Mouse (Mus musculus): ENCODE results near the gene Fancc. TPM values are rescaled to one million over a fixed set of nuclear protein-coding genes. Genes with fewer than 3 reads are reported as not detected.
A peak's percentile ranks its signal among the peaks of the same experiment; 100 is the strongest.

The Fancc gene
- polyA plus RNA-seq, 1 experiment from 2014 or later = 21.8 TPM

DNA sequence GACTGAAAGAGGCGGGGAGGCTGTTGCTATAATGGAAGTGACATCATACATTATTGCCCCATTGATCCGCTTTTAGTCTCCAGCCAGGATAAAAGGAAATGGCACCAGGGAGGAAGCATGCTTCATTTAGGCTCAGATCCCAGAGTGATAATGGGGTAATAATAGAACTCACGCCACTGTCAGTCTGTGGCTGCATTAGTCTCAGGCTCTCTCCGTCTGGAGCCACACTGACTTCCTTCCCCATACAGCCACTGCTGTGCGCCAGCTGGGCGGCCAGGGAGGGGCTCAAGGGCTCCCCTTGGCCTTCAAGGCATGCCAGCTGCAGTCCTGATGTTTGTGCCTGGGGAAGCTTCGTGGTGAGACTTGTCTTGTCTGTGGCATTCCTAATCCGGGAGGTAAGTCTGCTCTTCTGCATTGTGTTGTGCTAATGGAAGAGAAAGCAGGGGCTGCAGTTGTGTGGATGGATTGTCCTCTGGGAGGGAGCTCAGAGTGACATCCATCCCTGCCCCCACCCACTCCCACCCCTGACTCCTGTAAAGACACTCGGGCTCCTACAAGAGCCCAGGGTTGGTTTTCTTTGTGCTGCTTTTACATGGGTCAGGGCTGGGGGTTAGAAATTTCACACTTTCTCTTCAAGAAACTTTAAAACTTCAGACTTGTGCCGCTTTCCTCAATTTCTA, 218.1 kb downstream of the Fancc start:
- Histone ChIP-seq H3K4me2 (peak overlapping the region; percentile 49), H3K9me3 (replicated peaks) (no peaks in the 10 kb centered on the region), H3K4me1 (peaks cover 83% of the 10 kb centered on the region), H3K27ac (peak overlapping the region; percentile 84), H3K9ac (0 out of 2 replicates have a peak overlapping the region, but pooled peaks have one; percentile 29), H3K27me3 (no peaks in the 10 kb centered on the region), H3K36me3 (peaks cover 27% of the 10 kb centered on the region), H3K4me3 (replicated peaks) (peak overlapping the region; percentile 32)
- whole genome bisulfite sequencing = 13% methylated on average over 10 of the region's 10 CpGs
- ATAC-seq (replicated peaks; ENCODE audit: low FRiP score) = peak; percentile 70

DNA sequence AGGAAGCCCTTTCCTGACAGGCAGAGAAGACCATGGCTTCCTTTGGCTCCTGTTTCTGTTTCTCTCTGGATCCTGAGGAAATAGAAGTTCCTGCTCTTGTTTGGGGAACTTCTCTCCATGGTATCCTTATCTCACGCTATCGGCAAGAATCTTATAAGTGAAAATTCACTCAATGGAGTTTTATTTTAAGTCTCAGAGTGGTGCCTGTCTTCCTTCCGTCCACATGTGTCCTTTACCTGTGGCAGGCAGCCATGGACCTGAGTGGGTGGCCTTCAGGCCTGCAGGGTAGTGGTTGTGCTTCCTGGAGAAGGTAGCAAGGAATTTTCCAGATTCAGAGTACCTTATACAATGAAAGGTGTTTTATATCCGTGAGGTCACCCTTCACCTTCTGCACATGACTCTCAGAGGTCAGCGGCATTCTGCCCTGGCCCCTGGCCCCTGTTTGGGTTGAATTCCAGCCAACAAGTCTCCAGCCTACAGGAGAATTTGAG, 218.9 kb downstream of the Fancc start:
- 24% methylated on average over 5 of the region's 5 CpGs for WGBS
- peaks cover 81% of the 10 kb centered on the region for H3K4me1 ChIP-seq
- peak overlapping the region; percentile 32 for H3K4me3 ChIP-seq (replicated peaks)
- H3K27ac ChIP-seq = peak overlapping the region; percentile 84
- peak overlapping the region; percentile 49 for H3K4me2 ChIP-seq
- no peak for ATAC-seq (replicated peaks; ENCODE audit: low FRiP score)
- H3K27me3 ChIP-seq = no peaks in the 10 kb centered on the region
- H3K36me3 ChIP-seq = peaks cover 20% of the 10 kb centered on the region
- 0 out of 2 replicates have a peak overlapping the region, but pooled peaks have one; percentile 8 for H3K9ac ChIP-seq
- H3K9me3 ChIP-seq (replicated peaks) = no peaks in the 10 kb centered on the region

DNA sequence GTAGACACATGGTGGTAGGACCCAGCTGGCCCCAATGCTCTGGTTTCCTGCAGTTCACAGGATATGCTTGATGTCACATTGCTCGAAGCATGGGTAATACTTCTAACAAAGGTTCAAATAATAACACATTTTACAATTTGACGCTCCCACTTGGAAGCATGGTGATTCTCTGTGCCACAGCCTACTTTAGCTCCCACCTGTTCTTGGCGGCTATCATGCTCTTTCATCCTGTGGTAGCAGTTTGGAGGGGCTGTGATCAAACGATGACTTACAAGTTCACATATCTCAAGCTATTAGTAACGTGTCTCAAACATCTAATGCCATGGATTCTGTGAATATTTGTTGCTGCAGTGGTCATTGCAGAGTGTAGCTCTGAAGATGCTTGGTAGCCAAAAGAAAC, 219.8 kb downstream of the Fancc start:
- Histone ChIP-seq H3K9ac (no peak overlapping the region), H3K4me3 (replicated peaks) (no peak overlapping the region), H3K27ac (peak overlapping the region; percentile 84), H3K27me3 (no peaks in the 10 kb centered on the region), H3K9me3 (replicated peaks) (no peaks in the 10 kb centered on the region), H3K4me1 (peaks cover 83% of the 10 kb centered on the region), H3K36me3 (peaks cover 13% of the 10 kb centered on the region; the same call in 1 of the 2 replicates), H3K4me2 (peak overlapping the region; percentile 49)
- ATAC-seq (replicated peaks; ENCODE audit: low FRiP score) = no peak
- WGBS = 43% methylated on average over 5 of the region's 5 CpGs

- H3K27ac ChIP-seq = 0 out of 2 replicates have a peak overlapping the region, but pooled peaks have one; percentile 23
- peaks cover 81% of the 10 kb centered on the region for H3K4me1 ChIP-seq
- ATAC-seq (replicated peaks; ENCODE audit: low FRiP score) = no peak
- no peak overlapping the region for H3K9ac ChIP-seq
- H3K27me3 ChIP-seq = no peaks in the 10 kb centered on the region
- H3K4me2 ChIP-seq = peak overlapping the region; percentile 49
- 84% methylated on average over 4 of the region's 4 CpGs for WGBS
- 0 out of 2 replicates have a peak, but pooled peaks cover 6% of the 10 kb centered on the region for H3K36me3 ChIP-seq
- peak overlapping the region; percentile 6 for H3K4me3 ChIP-seq (replicated peaks)
- H3K9me3 ChIP-seq (replicated peaks) = no peaks in the 10 kb centered on the region
Measured at GRCm38 (mm10) chr13:63276389-63276788, 220.7 kb downstream of the Fancc start.

DNA sequence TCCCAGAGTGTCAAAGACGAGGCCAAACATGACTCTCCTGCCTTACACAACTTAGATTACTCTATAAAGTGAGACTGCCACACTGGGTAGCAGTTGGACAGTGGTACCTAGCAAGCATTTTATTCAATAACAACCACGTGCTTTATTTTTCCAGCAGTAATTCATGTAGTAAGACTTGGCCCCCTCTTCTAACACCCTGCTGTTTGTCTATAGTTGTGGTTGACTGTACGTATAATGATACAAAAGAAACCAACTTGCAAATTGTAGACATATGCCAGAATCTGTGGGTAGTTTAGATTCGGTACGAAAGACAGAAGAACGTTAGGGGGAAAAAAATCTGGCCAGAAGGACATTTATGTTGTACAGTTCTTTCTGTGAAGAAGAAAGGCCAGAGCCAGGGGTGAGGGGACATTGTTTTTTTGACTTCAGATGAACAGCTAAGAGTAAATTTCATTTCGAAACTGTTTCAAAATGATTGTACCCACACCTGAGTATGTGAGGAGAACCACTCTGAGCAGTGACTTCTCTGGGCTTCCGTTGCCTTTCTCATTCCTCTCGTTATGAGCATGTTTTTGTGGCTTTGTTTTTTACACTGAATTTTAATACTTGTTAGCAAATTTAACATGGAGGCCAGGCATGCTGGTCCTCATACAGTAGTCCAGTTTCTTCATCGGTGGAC, 222.5 kb downstream of the Fancc start:
- Histone ChIP-seq H3K4me2 (peak overlapping the region; percentile 68), H3K4me1 (peaks cover 77% of the 10 kb centered on the region)
- 60% methylated on average over 10 of the region's 10 CpGs for WGBS

DNA sequence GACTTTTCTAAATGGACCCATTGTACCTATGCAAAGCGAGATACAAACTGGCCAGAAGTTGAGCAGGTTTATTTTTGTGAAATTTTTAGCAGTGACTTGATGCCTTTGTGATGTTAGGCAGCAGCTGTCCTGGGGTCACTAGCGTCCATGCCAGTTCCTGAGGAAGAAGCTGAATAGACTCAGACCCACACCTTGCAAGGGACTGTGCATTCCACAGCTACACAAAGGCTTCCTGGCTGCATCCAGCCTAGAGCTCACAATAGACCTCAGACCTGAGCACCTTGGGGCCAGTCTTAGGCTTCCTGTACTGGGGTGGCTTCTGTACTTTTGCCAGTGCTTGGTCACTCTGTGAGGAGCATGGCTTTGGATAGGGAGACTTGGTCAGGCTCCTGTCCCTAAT, 223.2 kb downstream of the Fancc start:
- H3K27ac ChIP-seq = peak overlapping the region; percentile 54
- 0 out of 2 replicates have a peak, but pooled peaks cover 6% of the 10 kb centered on the region for H3K36me3 ChIP-seq
- peak overlapping the region; percentile 68 for H3K4me2 ChIP-seq
- peak overlapping the region; percentile 41 for H3K9ac ChIP-seq
- H3K9me3 ChIP-seq (replicated peaks) = no peaks in the 10 kb centered on the region
- peak overlapping the region; percentile 52 for H3K4me3 ChIP-seq (replicated peaks)
- ATAC-seq (replicated peaks; ENCODE audit: low FRiP score) = no peak
- no peaks in the 10 kb centered on the region for H3K27me3 ChIP-seq
- peaks cover 75% of the 10 kb centered on the region for H3K4me1 ChIP-seq
- WGBS = 46% methylated on average over 2 of the region's 2 CpGs

More for the DNA sequence above, 222.5 kb downstream of the Fancc start:
- no peaks in the 10 kb centered on the region for H3K9me3 ChIP-seq (replicated peaks)
- no peak for ATAC-seq (replicated peaks; ENCODE audit: low FRiP score)
- peak overlapping the region; percentile 41; the same call in 1 of the 2 replicates for H3K9ac ChIP-seq
- H3K27ac ChIP-seq = no peak overlapping the region
- peak overlapping the region; percentile 52 for H3K4me3 ChIP-seq (replicated peaks)
- H3K36me3 ChIP-seq = 0 out of 2 replicates have a peak, but pooled peaks cover 6% of the 10 kb centered on the region
- no peaks in the 10 kb centered on the region for H3K27me3 ChIP-seq

- Histone ChIP-seq H3K9ac (peak overlapping the region; percentile 47), H3K27ac (peak overlapping the region; percentile 91), H3K4me1 (peaks cover 75% of the 10 kb centered on the region), H3K27me3 (no peaks in the 10 kb centered on the region), H3K9me3 (replicated peaks) (no peaks in the 10 kb centered on the region), H3K4me3 (replicated peaks) (peak overlapping the region; percentile 52), H3K36me3 (0 out of 2 replicates have a peak, but pooled peaks cover 6% of the 10 kb centered on the region), H3K4me2 (peak overlapping the region; percentile 68)
- peak; percentile 92 for ATAC-seq (replicated peaks; ENCODE audit: low FRiP score)
- 2% methylated on average over 27 of the region's 27 CpGs for WGBS
Measured at GRCm38 (mm10) chr13:63272602-63273229, 224.4 kb downstream of the Fancc start.

GRCm38 (mm10) chr13:63272017-63272601, 225.0 kb downstream of the Fancc start:
- no peaks in the 10 kb centered on the region for H3K27me3 ChIP-seq
- no peak for ATAC-seq (replicated peaks; ENCODE audit: low FRiP score)
- H3K4me3 ChIP-seq (replicated peaks) = peak overlapping the region; percentile 52
- H3K9me3 ChIP-seq (replicated peaks) = no peaks in the 10 kb centered on the region
- H3K36me3 ChIP-seq = 0 out of 2 replicates have a peak, but pooled peaks cover 3% of the 10 kb centered on the region
- H3K27ac ChIP-seq = peak overlapping the region; percentile 91
- 16% methylated on average over 16 of the region's 16 CpGs for whole genome bisulfite sequencing
- peak overlapping the region; percentile 47; the same call in 1 of the 2 replicates for H3K9ac ChIP-seq
- peak overlapping the region; percentile 68 for H3K4me2 ChIP-seq
- peaks cover 75% of the 10 kb centered on the region for H3K4me1 ChIP-seq

DNA sequence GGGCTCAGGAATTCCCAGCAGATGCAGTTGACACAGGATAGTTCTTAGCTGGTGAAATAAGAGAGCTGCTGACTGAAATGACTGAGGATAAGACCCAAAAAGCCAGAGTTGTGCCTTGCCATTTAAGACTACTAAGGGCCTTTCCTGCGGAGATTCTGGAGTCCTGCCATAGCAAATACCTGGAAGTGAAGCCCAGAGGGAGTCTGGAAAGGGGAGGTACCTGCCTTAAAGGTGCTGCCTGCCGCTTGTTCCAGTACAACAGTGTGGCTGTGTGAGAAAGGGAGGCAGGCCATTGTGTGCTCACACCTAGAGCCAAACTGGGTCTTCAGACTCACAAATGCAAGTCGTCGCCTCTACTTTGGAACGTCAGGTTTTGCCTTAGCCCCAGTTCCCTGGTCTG, 226.9 kb downstream of the Fancc start:
- H3K9me3 ChIP-seq (replicated peaks) = no peaks in the 10 kb centered on the region
- H3K4me1 ChIP-seq = peaks cover 75% of the 10 kb centered on the region
- ATAC-seq (replicated peaks; ENCODE audit: low FRiP score) = no peak
- peak overlapping the region; percentile 54 for H3K27ac ChIP-seq
- no peak overlapping the region for H3K9ac ChIP-seq
- no peaks in the 10 kb centered on the region for H3K36me3 ChIP-seq
- no peaks in the 10 kb centered on the region for H3K27me3 ChIP-seq
- no peak overlapping the region for H3K4me3 ChIP-seq (replicated peaks)
- peak overlapping the region; percentile 24; the same call in 1 of the 2 replicates for H3K4me2 ChIP-seq
- WGBS = 48% methylated on average over 5 of the region's 5 CpGs

DNA sequence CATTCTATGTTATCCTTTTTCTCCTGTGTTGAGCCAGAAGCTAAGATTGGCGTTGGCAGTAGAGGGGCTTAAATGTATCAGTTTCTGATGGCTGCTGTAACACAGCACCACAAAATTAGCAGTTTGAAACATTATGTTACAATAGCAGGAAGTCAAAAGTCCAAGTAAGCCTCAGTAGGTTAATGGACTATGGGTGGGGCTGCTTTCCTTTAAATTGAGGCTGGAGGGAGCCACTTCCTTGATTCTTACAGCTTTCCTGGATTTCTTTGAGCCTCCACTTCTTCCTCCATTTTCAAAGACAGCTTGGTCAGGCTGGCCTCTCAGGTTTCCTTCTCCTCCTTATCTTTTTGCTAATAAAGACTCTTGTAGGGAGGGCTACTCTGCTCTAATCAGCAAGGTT, 228.3 kb downstream of the Fancc start:
- Histone ChIP-seq H3K27ac (peak overlapping the region; percentile 85), H3K9me3 (replicated peaks) (no peaks in the 10 kb centered on the region), H3K9ac (no peak overlapping the region), H3K27me3 (no peaks in the 10 kb centered on the region), H3K36me3 (0 out of 2 replicates have a peak, but pooled peaks cover 2% of the 10 kb centered on the region), H3K4me3 (replicated peaks) (no peak overlapping the region), H3K4me2 (0 out of 2 replicates have a peak overlapping the region, but pooled peaks have one; percentile 3), H3K4me1 (peaks cover 73% of the 10 kb centered on the region)
- no peak for ATAC-seq (replicated peaks; ENCODE audit: low FRiP score)
- WGBS = 50% methylated on average over 1 of the region's 1 CpGs

DNA sequence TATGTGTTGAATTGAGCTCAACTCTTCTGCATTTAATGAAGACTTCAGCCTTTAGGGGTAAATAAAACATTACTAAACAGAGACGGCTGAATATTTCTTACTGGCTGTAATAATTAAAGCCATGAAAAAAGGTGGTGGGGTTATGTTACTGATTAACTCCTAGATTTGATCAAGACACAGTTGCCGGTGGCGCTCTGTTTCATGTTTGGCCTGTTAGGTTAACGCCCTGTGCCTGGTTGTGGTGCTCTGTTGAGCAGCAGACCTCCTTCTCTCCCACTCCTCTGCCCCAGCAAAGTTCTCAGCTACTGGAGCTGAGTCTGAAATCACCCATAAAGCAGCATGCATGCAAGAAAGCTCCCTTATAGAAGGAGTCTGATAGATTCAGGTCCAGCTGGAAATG, 228.7 kb downstream of the Fancc start:
- ATAC-seq (replicated peaks; ENCODE audit: low FRiP score) = peak; percentile 60
- Histone ChIP-seq H3K4me3 (replicated peaks) (no peak overlapping the region), H3K9ac (no peak overlapping the region), H3K4me2 (0 out of 2 replicates have a peak overlapping the region, but pooled peaks have one; percentile 3), H3K27me3 (no peaks in the 10 kb centered on the region), H3K36me3 (peaks cover 6% of the 10 kb centered on the region), H3K4me1 (peaks cover 75% of the 10 kb centered on the region), H3K27ac (peak overlapping the region; percentile 85), H3K9me3 (replicated peaks) (no peaks in the 10 kb centered on the region)
- 49% methylated on average over 4 of the region's 4 CpGs for WGBS
